Mouse (Mus musculus): ENCODE measurements around the gene Egfl7.

DNA sequence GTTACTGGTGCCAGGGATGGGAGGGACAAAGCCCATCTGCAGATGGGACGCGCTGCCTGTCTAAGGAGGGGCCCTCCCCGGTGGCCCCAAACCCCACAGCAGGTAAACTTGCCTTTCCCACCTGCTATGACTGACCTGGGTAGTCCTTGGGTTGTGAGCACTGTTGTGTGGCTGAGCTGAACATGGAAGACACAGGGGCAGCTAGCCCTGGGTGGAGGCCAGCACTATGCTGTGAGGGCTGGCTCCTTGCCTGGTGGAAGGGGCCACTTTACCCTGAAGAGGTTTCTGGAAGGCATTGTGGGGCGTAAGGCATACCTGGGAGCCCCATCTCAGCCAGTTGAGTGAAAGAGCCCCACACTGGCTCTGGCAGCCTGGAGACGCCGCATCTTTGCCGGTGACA lies 11.1 kb downstream of the Egfl7 start:
- TF ChIP-seq CTCF (IDR thresholded peaks at IDR 0.05; ENCODE audit: borderline replicate concordance, control insufficient read depth, extremely low read depth, insufficient read depth, low read length, poor library complexity) (no peak), POLR2A (IDR thresholded peaks at IDR 0.05; ENCODE audit: control insufficient read depth, extremely low read depth, insufficient read depth, low read length, poor library complexity) (no peak)

All from thymus, adult 2 months (tissue).